Mouse (Mus musculus): ENCODE measurements around the gene Ppp1r7.
"Not testable (repeated sequence)": the region's sequence is repeated elsewhere in the genome, so short reads cannot be mapped to it uniquely, and the experiment has no call there.

Gene Ppp1r7

GRCm38 (mm10) chr1:93342648-93343503 is at the start of gene Ppp1r7, which contains the start of gene Pask:
TSS of gene Ppp1r7 (plus strand) at chr1:93342854.
TSS of gene Pask (minus strand) at chr1:93343482.
- peak; percentile 93 for DNase-seq

GRCm38 (mm10) chr1:93294491-93294890 is 48.2 kb upstream of the Ppp1r7 start:
- DNase-seq: not testable (repeated sequence)

DNA sequence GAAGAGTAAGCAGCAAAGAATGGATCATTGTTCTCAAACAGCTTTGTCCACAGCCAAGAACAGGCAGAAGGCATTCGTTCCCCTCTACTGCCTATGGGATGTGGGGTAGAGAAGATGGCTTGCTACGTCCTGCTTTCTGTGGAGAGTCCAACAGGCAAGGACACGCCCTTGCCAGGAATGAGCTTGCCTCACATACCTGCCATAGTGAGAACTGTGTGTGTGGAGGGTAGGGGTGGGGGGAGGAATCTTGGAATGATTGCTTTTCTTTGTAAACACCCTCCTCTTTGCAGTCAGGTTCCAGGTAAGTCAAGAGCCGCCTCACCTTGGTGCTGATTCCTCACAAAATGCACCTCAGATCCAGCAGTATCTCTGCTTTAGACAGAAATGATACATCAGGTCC is 42.9 kb upstream of the Ppp1r7 start:
- no peak for DNase-seq

DNA sequence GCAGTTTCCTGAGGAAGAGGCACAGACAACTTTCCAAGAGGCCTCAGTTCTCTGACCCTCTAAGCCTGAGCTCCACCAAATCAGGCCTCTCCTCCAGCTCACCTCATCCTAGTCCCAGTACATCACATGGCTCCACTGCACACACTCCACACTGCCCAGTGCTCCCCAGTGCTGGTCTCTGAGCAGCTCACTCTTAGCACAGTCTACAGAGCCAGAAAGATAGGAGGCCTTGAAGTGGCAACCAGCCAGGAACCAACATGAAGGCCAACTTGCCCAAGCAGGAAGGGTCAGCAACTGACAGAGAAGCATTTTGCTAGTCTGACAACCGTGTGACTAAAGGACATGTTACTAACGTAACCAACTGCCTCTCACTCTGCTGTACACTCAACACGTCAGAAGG is 42.1 kb upstream of the Ppp1r7 start:
- DNase-seq: no peak

DNA sequence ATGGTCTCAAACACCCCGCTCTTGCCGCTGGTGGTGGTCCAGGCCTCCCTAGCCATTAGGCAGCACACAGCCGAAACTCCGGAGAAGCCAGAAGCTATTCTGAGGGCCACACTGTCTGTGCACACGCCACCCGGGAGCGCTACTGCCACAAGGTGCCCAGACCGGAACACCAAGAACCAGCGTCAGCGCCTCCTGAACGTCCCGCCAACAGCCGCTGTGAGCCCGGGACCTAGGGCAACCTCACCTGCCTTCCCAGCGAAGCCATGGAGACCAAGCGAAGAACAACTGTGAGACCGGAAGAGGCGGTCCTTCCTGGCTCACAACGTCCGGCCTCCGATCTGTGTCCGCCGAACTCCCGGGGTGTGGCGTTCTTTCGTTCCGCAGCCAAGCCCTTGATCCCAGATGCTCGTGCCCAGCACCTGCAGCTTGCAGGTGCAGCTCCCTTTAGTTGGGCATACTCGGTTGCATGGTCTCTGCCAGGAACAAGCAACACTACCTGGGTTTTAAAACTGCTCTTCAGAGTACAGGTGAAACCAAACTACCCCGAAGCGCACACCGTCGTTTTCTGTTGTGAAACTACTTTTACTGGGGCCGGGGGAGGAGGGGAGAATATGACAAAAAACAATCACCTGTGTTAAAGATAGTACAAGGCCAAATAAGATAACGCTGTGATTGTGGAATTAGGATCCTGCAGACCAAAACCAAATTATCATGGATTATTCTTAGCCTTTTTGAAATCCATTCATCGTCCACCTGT is 36.9 kb upstream of the Ppp1r7 start, which contains the start of gene Mterf4:
Gene Mterf4, minus strand, starts transcription at position 335 of the 757 bp plus-strand sequence.
- DNase-seq: peak; percentile 86

GRCm38 (mm10) chr1:93323973-93324372 is 18.7 kb upstream of the Ppp1r7 start:
- no peak for DNase-seq

DNA sequence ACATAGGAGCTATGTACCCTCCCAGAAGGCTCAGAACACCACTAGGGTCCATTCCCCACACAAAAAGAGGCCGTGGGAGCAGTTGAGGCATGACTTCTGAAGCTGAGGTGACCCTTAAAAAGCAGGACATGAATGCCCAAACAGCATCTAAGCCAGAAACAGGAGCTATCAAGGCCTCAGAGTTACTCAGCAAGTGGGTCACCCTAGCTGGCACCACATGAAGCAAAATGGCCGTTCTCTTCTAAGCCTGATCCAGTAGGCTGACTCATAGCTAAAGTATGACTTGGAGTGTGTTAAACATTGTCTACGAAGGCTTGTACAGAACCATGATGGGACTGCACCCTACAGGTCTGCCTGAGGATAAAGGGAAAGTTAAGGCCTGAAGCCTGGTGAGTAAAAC is 16.2 kb upstream of the Ppp1r7 start:
- no peak for DNase-seq

DNA sequence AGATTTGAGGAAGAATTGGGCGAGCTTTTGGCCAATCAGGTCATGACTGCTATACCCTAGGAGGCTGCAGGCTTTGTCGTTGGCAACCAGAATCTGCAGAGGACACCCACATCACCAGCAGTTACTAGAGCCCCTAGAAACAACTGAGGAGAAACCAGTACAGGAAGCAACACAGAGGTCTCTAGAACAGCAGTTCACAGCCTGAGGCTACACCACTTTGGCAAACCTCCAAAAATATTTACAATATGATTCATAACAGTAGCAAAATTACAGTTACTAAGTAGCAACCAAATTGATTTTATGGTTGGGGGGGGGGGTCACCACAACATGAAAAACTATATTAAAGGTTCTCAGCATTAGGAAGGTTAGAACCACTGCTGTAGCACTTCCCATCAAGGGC is 8.0 kb upstream of the Ppp1r7 start:
- DNase-seq: no peak

- DNase-seq: peak; percentile 91
These were observed 922 bp downstream of the Ppp1r7 start for GRCm38 (mm10) chr1:93343504-93344047.

DNA sequence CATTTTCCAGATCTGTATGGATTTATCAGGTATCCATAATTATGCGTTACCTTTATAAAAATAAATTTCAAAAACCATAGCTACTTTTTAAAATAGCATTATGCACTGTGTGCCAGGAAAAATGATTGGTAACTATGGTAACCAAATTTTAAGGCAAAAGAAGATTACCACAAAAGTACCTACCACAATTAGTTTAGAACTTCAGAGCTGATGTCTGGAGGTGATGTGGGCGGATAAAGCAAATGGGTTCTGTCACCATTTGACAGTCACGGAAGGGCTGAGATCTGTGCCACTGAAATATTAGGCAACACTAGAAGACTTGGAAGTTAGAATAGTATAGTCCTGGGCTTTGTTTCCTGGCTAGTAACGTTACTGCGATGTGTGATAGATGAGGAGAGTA is 4.5 kb downstream of the Ppp1r7 start:
- DNase-seq: no peak

DNA sequence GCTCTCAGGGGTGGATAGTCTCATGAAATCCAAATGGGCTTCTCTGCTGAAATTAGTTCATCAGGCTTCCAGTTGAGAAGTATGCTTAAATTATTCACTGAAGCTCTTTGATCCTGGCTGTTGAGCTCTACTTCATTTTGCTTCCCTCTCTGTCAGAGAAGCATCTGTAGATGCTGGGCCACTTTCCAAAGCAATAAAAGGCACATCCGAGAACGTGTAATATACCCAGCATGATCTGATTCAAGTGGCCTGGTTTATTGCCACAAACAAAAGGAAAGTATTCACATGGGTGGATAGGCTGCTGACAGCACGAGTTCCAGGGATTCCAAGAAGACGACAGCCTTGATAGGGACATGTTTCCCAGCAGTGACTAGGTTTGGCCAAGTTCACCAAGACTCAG is 7.0 kb downstream of the Ppp1r7 start:
- no peak for DNase-seq

DNA sequence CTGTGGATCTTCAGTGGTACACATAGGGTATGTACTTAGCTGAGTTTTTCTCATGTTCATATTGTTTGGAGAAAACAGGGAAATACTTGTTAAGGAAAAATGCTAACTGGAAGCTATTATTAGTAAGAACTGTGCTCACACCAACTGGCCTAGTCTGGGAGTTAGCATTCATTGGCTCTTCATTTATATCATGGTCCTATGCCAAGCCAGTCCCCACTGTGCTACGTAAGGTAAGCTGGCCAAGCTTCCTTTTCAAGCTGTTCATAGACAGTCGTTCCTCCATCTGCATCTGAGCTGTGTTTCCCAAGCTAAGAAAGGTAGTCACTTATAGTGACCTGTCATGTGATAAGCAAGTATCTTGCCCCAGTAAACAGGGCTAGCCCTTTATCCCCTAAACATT is 10.1 kb downstream of the Ppp1r7 start:
- no peak for DNase-seq

GRCm38 (mm10) chr1:93362661-93363060 is 20.0 kb downstream of the Ppp1r7 start:
- no peak for DNase-seq

GRCm38 (mm10) chr1:93365641-93366040 is 23.0 kb downstream of the Ppp1r7 start:
- no peak for DNase-seq

GRCm38 (mm10) chr1:93373665-93374064 is 31.0 kb downstream of the Ppp1r7 start, which contains the start of gene Ano7:
TSS of gene Ano7 (plus strand) at chr1:93373930.
- DNase-seq: no peak

GRCm38 (mm10) chr1:93377307-93377706 is 34.7 kb downstream of the Ppp1r7 start:
- DNase-seq: no peak

DNA sequence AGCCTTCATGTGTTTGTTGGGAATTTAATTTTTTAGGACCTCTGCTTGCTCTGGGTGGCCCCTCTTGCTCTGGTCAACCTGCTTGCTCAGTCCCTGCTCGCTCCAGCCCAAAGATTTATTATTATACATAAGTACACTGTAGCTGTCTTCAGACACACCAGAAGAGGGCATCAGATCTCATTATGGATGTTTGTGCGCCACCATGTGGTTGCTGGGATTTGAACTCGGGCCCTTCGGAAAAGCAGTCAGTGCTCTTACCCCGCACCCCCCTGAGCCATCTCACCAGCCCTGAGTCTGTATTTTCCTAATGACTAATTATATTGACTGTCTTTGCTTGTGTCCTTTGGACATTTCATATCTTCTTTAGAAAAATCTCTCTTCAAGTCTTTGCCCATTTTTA is 36.5 kb downstream of the Ppp1r7 start:
- peak; percentile 30 for DNase-seq

DNA sequence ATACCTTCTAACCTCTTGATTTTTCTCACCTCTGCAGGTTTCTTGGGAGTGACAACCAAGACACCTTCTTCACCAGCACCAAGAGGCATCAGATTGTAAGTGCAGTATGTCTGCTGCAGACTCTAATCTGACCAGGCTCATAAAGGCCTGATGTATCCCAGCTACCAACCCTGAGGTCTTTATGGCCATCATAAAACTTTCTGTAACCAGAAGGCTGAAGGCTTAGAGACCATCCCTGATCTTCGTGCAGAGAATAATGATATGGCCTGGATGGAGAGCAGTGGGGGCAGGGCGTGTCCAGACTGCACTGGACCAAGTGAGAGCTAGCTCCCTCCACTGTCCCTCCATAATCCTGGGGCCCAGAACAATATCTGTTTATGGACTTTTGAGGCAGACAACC is 44.5 kb downstream of the Ppp1r7 start:
- DNase-seq: no peak

- no peak for DNase-seq
These were observed 46.3 kb downstream of the Ppp1r7 start for GRCm38 (mm10) chr1:93388906-93389305.

DNA sequence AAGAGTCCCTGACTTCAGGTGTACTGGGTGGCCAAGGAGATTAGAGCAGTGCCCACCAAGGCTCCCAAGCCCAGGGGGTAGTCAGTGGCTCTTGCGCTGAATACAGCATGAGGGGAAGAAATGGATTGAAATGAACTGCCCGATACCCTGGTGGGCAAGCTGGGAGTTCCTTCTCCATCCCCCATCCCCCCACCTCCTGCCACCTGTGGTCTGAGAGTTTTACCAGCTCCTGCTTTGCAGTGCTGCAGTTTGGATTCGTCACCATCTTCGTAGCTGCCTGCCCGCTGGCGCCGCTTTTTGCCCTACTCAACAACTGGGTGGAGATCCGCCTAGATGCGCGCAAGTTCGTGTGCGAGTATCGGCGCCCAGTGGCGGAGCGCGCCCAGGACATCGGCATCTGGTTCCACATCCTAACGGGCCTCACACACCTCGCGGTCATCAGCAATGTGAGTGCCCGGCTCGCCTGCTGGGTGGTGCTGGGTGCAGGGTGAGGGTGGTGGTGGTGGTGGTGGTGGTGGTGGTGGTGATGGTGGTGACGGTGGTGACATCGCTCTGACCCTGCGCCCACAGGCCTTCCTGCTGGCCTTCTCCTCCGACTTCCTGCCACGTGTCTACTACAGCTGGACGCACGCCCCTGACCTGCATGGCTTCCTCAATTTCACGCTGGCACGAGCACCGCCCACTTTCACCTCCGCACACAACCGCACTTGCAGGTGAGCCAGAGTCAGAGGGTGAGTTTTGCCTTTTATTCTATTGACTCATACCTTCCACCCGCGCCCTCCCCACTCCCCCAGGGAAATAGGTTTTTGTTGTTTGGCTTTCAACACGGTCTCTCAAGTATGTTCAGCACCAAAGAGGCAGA is 58.8 kb downstream of the Ppp1r7 start:
- peak; percentile 23 for DNase-seq

DNA sequence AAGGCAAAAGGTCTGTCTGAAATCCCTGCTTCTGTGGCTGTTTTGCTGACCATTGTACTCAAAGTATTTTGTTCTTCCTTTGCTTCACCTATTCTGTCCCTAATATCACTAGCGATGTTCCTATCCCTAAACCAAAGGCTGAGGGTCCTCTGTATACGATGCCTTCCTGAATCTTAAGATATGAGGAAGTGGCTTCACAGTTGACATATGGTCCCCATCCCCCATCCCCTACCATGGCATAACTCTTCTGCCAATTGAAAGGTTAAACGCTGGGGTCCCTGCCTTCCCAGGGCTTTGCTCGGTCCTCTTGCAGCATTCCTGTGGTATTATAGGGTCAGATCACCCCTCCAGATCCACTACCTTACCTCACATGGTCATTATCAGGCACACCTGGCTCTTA is 60.7 kb downstream of the Ppp1r7 start:
- DNase-seq: no peak
